Mouse (Mus musculus): ENCODE data around the gene Iah1.
A peak's percentile ranks its signal among the peaks of the same experiment; 100 is the strongest.

The Iah1 gene

GRCm38 (mm10) chr12:21315923-21316868 is at the start of gene Iah1:
Gene Iah1 (plus strand): TSS chr12:21316389.
- peak; percentile 87 for DNase-seq

GRCm38 (mm10) chr12:21266784-21267098 is 49.4 kb upstream of the Iah1 start:
- DNase-seq: no peak

- peak; percentile 74 for DNase-seq
These were observed 48.0 kb upstream of the Iah1 start for GRCm38 (mm10) chr12:21268083-21268616.

DNA sequence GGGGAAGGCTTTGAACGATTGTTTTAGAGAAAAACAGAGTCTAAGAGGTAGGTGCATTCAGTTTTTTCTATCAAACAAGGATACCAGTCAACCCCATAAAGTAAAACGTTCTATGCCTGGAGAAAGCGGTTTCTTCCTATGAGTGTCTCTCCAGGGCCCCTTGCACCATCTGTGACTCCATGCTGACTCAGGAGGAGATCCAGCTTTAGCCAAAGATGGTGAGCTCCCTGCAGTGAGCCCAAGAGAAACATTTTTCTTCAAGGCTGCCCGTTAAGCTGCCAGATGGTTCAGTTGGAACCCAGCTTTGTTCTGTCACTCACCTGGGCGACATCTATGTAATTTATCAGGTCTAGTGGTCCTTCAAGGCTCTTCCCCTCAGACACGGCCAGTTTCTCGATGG is 41.7 kb upstream of the Iah1 start:
- DNase-seq: peak; percentile 84

- DNase-seq: no peak
These were observed 38.8 kb upstream of the Iah1 start for GRCm38 (mm10) chr12:21277352-21277864.

DNA sequence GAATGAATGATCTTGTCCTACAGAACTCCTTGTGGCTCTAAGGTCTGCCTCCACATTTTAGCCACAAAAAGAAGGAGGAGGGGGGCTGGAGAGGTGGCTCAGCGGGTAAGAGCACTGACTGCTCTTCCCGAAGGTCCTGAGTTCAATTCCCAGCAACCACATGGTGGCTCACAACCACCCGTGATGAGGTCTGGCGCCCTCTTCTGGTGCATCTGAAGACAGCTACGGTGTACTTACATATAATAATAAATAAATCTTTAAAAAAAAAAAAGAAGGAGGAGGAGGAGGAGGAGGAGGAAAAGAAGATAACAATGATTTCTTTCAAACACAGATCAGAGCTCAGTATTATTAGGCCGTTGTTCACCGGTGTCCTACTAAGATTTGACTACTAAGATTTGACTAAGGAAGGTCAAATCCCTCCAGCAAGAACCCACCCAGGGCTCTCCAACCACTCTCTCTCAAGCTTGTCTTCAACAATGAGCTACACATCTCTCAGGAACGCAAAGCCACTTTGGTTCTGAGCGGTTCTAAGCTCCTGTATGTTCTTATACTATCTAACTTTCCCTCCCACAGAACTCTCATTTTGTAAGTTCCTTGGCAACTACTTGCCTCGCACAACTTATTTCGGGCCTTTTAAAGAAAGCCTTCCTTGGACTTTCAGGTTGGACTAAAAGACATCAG is 31.3 kb upstream of the Iah1 start, which contains the start of gene Cpsf3:
Gene Cpsf3 (plus strand): TSS at position 631 of the 681 bp plus-strand sequence.
- DNase-seq: no peak

- no peak for DNase-seq
These were observed 30.5 kb upstream of the Iah1 start for GRCm38 (mm10) chr12:21285508-21286242.

DNA sequence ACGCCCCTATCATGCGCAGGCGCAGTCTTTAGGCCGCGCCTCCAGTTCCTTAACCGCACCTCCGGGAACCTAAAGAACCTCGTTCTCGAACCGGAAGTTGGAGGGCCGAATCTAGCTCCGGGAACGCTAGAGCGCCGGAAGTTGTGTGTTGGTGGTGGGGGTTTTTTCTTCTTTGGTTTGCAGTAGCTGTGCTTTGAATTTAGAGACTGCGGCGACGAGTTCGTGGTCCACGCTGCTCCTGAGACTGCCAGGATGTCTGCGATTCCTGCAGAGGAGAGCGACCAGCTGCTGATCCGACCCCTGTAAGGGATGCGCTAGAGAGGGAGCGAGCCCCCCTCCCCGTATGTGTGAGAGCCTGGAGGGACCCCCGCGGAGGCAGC is 30.0 kb upstream of the Iah1 start, which contains the start of gene Itgb1bp1:
Gene Itgb1bp1 (minus strand): TSS at position 42 of the 380 bp plus-strand sequence.
- DNase-seq: peak; percentile 99

DNA sequence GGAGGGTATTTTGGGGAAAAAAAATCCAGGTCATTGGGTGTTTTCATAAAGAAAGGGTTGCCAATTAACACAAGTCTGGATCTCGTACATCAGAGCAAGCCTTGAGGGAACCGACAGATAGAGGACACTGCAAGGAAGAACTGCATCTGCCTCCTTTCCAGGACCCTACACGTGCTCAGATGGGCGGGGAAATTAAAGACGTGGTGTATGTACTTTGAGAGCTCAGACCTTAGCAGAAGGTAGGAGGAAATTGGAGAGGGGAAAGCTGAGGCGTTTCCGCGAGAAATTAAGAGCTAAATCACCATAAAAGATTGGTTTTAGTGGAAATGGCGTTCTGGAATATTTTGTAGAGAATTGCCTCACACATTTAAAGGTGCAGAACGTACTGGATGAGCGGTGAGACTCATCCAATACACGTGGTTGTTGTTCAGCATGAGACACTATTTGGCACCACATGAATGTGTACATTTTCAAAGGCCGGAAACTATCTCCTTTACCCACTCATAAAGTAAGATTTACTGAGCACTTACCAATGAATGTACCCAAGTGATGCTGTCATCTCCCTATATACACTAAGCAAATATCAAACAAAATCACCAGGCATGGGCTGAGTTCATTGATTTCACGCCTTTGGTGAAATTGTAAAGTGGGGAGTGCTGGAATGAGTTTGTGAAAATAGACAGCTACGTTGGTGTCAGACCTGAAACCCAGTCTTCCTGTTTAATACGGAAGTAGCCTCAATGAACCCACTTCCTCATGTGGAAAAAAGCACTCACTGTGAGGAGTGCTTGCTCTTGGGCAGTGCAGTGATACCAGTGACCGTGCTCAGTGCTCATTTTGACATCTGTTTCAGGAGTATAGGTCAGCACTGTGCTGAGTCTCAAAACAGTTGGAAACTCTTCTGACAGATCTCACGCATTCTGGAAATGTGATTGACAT is 29.2 kb upstream of the Iah1 start:
- peak; percentile 58 for DNase-seq

- no peak for DNase-seq
These were observed 27.3 kb upstream of the Iah1 start for GRCm38 (mm10) chr12:21288716-21289395.

- DNase-seq: no peak
These were observed 26.5 kb upstream of the Iah1 start for GRCm38 (mm10) chr12:21289651-21290050.

DNA sequence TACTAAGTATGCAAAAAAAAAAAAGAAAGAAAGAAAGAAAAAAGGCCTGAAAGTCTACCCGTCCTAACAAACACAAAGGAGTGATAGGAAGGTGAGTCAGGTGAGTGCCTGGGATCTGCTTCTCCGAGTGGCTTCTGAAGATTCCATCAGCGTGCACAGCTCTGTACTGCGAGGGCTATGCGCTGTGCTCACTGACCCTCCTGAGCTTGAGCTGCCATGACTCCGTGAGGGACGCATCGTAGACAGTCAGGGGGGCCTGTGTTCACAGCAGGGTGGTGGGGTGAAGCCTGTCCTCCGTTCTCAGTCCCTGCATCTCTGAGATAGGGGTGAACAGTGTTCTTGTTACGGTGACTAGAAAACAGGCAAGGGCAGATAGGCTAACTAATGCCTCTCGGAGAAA is 17.3 kb upstream of the Iah1 start:
- no peak for DNase-seq

GRCm38 (mm10) chr12:21301324-21301723 is 14.9 kb upstream of the Iah1 start:
- no peak for DNase-seq

- DNase-seq: no peak
These were observed 14.3 kb upstream of the Iah1 start for GRCm38 (mm10) chr12:21301932-21302331.

- no peak for DNase-seq
These were observed 13.8 kb upstream of the Iah1 start for GRCm38 (mm10) chr12:21302361-21302783.

GRCm38 (mm10) chr12:21305741-21306140 is 10.4 kb upstream of the Iah1 start:
- DNase-seq: no peak

GRCm38 (mm10) chr12:21306721-21307120 is 9.5 kb upstream of the Iah1 start:
- DNase-seq: no peak

- no peak for DNase-seq
These were observed 4.0 kb upstream of the Iah1 start for GRCm38 (mm10) chr12:21312201-21312600.

DNA sequence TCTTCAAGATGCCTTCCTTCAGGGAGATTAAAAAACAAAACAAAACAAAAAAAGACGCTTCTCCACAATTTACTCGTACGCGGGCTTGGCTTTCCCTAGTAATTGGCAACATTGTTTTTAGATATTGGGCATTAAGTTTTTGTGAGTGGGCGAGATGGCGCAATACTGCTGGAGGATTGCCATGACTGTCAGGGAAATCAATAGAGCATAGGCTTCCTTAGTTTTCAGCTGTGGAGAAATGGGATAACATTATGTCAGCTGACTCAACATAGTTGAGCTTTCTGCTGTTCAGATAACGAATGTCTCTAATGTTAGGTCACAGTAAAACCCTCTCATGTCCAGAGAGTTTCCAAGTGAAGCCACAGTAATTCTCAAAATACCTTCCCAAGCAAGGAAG is 678 bp downstream of the Iah1 start:
- DNase-seq: peak; percentile 34

GRCm38 (mm10) chr12:21318143-21318895 is 2.1 kb downstream of the Iah1 start:
- peak; percentile 68 for DNase-seq

All from cerebellum, adult 9-11 months (tissue).